Mouse (Mus musculus) lung, postnatal 0 days (tissue): Measurements from ENCODE around the gene Prnp.

Experiments used
- CTCF ChIP-seq: IDR thresholded peaks from 2 replicates; pipeline ENCODE4 v1.5.1; 2016; ENCODE audit warnings: antibody characterized with exemption, mild to moderate bottlenecking
- EP300 ChIP-seq: IDR thresholded peaks from 2 replicates; pipeline ENCODE4 v1.6.1; 2016; ENCODE audit warnings: antibody characterized with exemption, mild to moderate bottlenecking, control low read depth

GRCm38 (mm10) chr2:131932275-131932902, 22.7 kb downstream of the Prnp start:
- no peak for TF ChIP-seq CTCF
- no peak for TF ChIP-seq EP300
